ENCODE assay signal across 22 mouse cellular contexts in the genomic region with DNA sequence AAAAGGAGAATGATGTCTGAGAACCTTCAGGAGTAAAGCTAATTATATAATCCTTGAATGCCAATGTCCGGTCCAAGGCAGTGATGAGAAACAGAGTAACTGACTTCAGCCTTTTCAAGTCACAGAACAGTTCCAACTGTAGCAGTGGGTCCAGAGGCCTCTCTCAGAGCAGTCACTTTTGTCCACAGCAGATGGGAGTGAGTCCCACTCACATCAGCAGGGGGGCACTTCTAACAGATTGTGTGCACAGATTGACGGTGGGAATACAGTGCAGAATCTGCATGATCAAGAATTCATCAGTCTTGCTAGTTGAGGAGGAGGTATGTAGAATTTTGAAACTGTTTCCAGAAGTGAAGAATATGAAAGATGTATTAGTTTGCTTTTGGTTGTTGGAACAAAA. TPM values are rescaled to one million over a fixed set of nuclear protein-coding genes. Genes with fewer than 3 reads are reported as not detected.
DNase-seq lines count a peak whose midpoint lies in the region; ATAC-seq lines count a peak whose summit lies in the region.
"Had no signal": no experiment of that assay in that cellular context is flagged by ENCODE, and none has a peak within 500 bp of the region (broad histone marks: within the 10 kb centered on the region; RNA-seq: fewer than 3 reads in every experiment).

No protein-coding gene starts in this region.

- peak; percentile 4 to 7 for DNase-seq in cerebellum, postnatal 36 days
- no peak for DNase-seq in cerebellum, adult 8-10 months
- DNase-seq in frontal cortex, postnatal 36 days (ENCODE audit: low spot score in 2 of 2) = peak; percentile 39 to 68
- DNase-seq in layer of hippocampus, postnatal 36 days = peak; percentile 53 to 57
- peak; percentile 20 for DNase-seq in right cerebral cortex, postnatal 25 days
- DNase-seq in spleen, adult 18-20 months = no peak
- no peak for DNase-seq in urinary bladder, postnatal 10 days (ENCODE audit: low spot score)
- DNase-seq: adrenal gland, postnatal 36 days; gastrocnemius, postnatal 25 days; heart, postnatal 14 days; kidney, adult 8-10 months; lung, postnatal 4 days; thymus, postnatal 25 days had no signal

- no peak overlapping the region for H3K4me3 ChIP-seq in kidney, embryonic 14.5 days (ENCODE audit: low read length)
- H3K4me3 ChIP-seq: forebrain, embryonic 13.5 days; heart, embryonic 10.5 days; hindbrain, embryonic 15.5 days; myocyte; stomach, embryonic 15.5 days had no signal

- H3K27me3 ChIP-seq in kidney, embryonic 14.5 days (ENCODE audit: control insufficient read depth, insufficient read depth, low read length) = no peaks in the 10 kb centered on the region
- H3K27me3 ChIP-seq: forebrain, embryonic 13.5 days; hindbrain, embryonic 15.5 days; stomach, embryonic 15.5 days had no signal

- H3K9ac ChIP-seq in kidney, embryonic 14.5 days (ENCODE audit: low read depth, low read length) = no peak overlapping the region
- H3K9ac ChIP-seq: forebrain, embryonic 13.5 days; hindbrain, embryonic 15.5 days; stomach, embryonic 15.5 days had no signal

- ATAC-seq in kidney, embryonic 14.5 days (ENCODE audit: low FRiP score, low TSS enrichment) = no peak
- ATAC-seq: activated CD4-positive, CD25-positive, alpha-beta regulatory T cell, adult 4 months; forebrain, embryonic 13.5 days had no signal

- H3K36me3 ChIP-seq in kidney, embryonic 14.5 days (ENCODE audit: control insufficient read depth, insufficient read depth, low read length) = no peaks in the 10 kb centered on the region
- H3K36me3 ChIP-seq: heart, embryonic 10.5 days; hindbrain, embryonic 15.5 days; stomach, embryonic 15.5 days had no signal

- H3K27ac ChIP-seq in kidney, embryonic 14.5 days (ENCODE audit: low read depth, low read length) = no peak overlapping the region
- H3K27ac ChIP-seq: forebrain, embryonic 13.5 days; heart, embryonic 10.5 days; hindbrain, embryonic 15.5 days; stomach, embryonic 15.5 days had no signal

- H3K4me2 ChIP-seq in kidney, embryonic 14.5 days (replicated peaks; ENCODE audit: low read depth, low read length) = no peak overlapping the region
- H3K4me2 ChIP-seq: forebrain, embryonic 13.5 days; hindbrain, embryonic 15.5 days; midbrain, embryonic 11.5 days; stomach, embryonic 15.5 days had no signal

- no peaks in the 10 kb centered on the region for H3K9me3 ChIP-seq in kidney, embryonic 14.5 days (ENCODE audit: control insufficient read depth, low read length)
- H3K9me3 ChIP-seq: forebrain, embryonic 13.5 days; heart, embryonic 10.5 days; hindbrain, embryonic 15.5 days; stomach, embryonic 15.5 days had no signal

- 86% methylated on average over 2 of the region's 2 CpGs for WGBS in kidney, embryonic 14.5 days

- no peaks in the 10 kb centered on the region for H3K4me1 ChIP-seq in kidney, embryonic 14.5 days (ENCODE audit: control insufficient read depth, insufficient read depth, low read length)
- H3K4me1 ChIP-seq: heart, embryonic 10.5 days; hindbrain, embryonic 15.5 days; stomach, embryonic 15.5 days had no signal

RNA-seq across cellular contexts. Expression of a gene that starts 41.4 kb away (rescaled TPM):
- total RNA-seq in layer of hippocampus, postnatal 36 days (2021) = 10 to 100 TPM; 41.9 to 42.0 TPM
- polyA plus RNA-seq in kidney, embryonic 14.5 days (2014; fragmentation: Nextera tagmentation; extraction: Ambion mirVana) = 8.0 and 8.4 TPM in 2 replicates

RNA-seq across cellular contexts. Expression of a gene that starts 45.7 kb away (rescaled TPM):
- total RNA-seq in layer of hippocampus, postnatal 36 days (2021) = 1 to 10 TPM; 2.4 to 2.7 TPM
- not detected in 2 replicates for polyA plus RNA-seq in kidney, embryonic 14.5 days (2014; fragmentation: Nextera tagmentation; extraction: Ambion mirVana)
- polyA plus RNA-seq: activated CD4-positive, CD25-positive, alpha-beta regulatory T cell, adult 4 months; forebrain, embryonic 13.5 days; heart, embryonic 10.5 days; hindbrain, embryonic 15.5 days; liver, embryonic 16.5 days; midbrain, embryonic 11.5 days; stomach, embryonic 15.5 days had no signal

Comparison
In these comparisons a context has a peak if more than half of its experiments do, and no peak if none do; other contexts are left out.
1. DNase-seq: peak in cerebellum, postnatal 36 days (2 of 2), frontal cortex, postnatal 36 days (2 of 2), layer of hippocampus, postnatal 36 days (2 of 2) and right cerebral cortex, postnatal 25 days (single experiment); none in cerebellum, adult 8-10 months (single experiment), spleen, adult 18-20 months (0 of 2) and urinary bladder, postnatal 10 days (single experiment).